Mouse (Mus musculus): Measurements from ENCODE around the gene Dusp2.

GRCm38 (mm10) chr2:127337531-127337930, 1.6 kb downstream of the Dusp2 start:
- TF ChIP-seq CTCF (conservative IDR thresholded peaks at IDR 0.05; ENCODE audit: low read length) (no peak), POU5F1 (IDR thresholded peaks at IDR 0.05; ENCODE audit: borderline replicate concordance, low read length) (no peak), NANOG (IDR thresholded peaks at IDR 0.05; ENCODE audit: borderline replicate concordance, low read length) (no peak)

Data from E14TG2a.4 (cell line).